Mouse (Mus musculus) intestine, embryonic 16.5 days (tissue): ENCODE measurements around the gene Arf5. TPM values are rescaled to one million over a fixed set of nuclear protein-coding genes. Genes with fewer than 3 reads are reported as not detected.

Experiments
- ATAC-seq: fragments of 200-750 bp; cut with Nextera tagmentation; 2 replicates; pipeline ENCODE4 v1.8.0; 2017; ENCODE audit warnings: moderate TSS enrichment, moderate library complexity
- H3K27ac ChIP-seq: fragments of 300-500 bp; sonication (generic); 2 replicates; pipeline ENCODE4 v1.5.1; 2014; ENCODE audit warnings: mild to moderate bottlenecking, low read length
- H3K27me3 ChIP-seq: fragments of 300-500 bp; sonication (generic); replicated peaks from 2 replicates; pipeline ENCODE4 v1.6.1; 2014; ENCODE audit warnings: low read length, control low read depth, mixed read lengths; ENCODE audit not compliant: control insufficient read depth, insufficient read depth
- H3K36me3 ChIP-seq: fragments of 300-500 bp; sonication (generic); 2 replicates; pipeline ENCODE4 v1.6.1; 2014; ENCODE audit warnings: low read length, control low read depth; ENCODE audit not compliant: control insufficient read depth, insufficient read depth
- H3K4me1 ChIP-seq: fragments of 300-500 bp; sonication (generic); 2 replicates; pipeline ENCODE4 v1.6.1; 2014; ENCODE audit warnings: low read length, control low read depth, mixed read lengths; ENCODE audit not compliant: control insufficient read depth, insufficient read depth
- H3K4me2 ChIP-seq: fragments of 300-500 bp; sonication (generic); 2 replicates; pipeline ENCODE4 v1.6.1; 2014; ENCODE audit warnings: low read depth, low read length, control low read depth
- H3K4me3 ChIP-seq: fragments of 300-500 bp; sonication (generic); 2 replicates; pipeline ENCODE4 v1.5.1; 2014; ENCODE audit warnings: mild to moderate bottlenecking, low read length
- H3K9ac ChIP-seq: fragments of 300-500 bp; sonication (generic); 2 replicates; pipeline ENCODE4 v1.6.1; 2014; ENCODE audit warnings: low read depth, low read length
- H3K9me3 ChIP-seq: fragments of 300-500 bp; sonication (generic); 2 replicates; pipeline ENCODE4 v1.6.1; 2016; ENCODE audit warnings: low read length, control low read depth; ENCODE audit not compliant: control insufficient read depth
- WGBS: fragments of 180-500 bp; shearing (Covaris S2); extraction: QIAGEN DNeasy Blood & Tissue Kit; methylation state at CpG from one replicate; pipeline ENCODE4 v1.1.7; 2014; 5-methylcytosine and 5-hydroxymethylcytosine counted together
- polyA plus RNA-seq: library from polyadenylated mRNA; unstranded; fragments of >200 nt; fragmentation: Nextera tagmentation; extraction: Ambion mirVana; gene quantifications from 2 replicates; pipeline ENCODE4 v1.2.1, GENCODE M21; 2015

Arf5 gene
- polyA plus RNA-seq, 1 experiment from 2014 or later: 273 TPM

DNA sequence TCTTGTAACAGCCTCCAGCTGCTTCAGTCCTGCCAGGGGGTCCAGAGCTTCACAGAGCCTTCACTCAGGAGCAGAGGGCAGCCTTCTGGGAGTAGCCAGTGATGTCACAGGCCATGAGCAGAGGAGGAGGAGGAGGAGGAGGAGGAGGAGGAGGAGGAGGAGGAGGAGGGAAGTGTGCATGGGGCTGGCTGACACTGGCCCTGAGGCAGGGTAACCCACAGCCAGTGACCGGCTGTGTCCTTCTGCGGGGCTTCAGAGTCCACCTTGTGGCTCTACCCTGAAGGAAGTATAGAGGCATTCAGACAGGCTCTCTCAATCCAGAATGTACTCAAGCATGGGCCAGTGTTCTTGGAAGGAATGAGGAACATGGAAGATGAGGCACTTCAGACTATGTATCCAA, 25.9 kb downstream of the Arf5 start, which contains the start of gene Pax4:
TSS of gene Pax4 (minus strand) at position 101 of the 400 bp plus-strand sequence.
- H3K36me3 ChIP-seq: no peaks in the 10 kb centered on the region
- H3K9me3 ChIP-seq: no peaks in the 10 kb centered on the region
- H3K4me1 ChIP-seq: no peaks in the 10 kb centered on the region
- no peak within 1 kb of the TSS for H3K27ac ChIP-seq
- H3K4me2 ChIP-seq: no peak within 1 kb of the TSS
- H3K4me3 ChIP-seq: no peak within 1 kb of the TSS
- no peak for ATAC-seq
- peaks cover 25% of the 10 kb centered on the region for H3K27me3 ChIP-seq
- H3K9ac ChIP-seq: no peak within 1 kb of the TSS
- WGBS: 71% methylated on average over 2 of the region's 2 CpGs

- peaks cover 25% of the 10 kb centered on the region for H3K27me3 ChIP-seq
- WGBS: 15% methylated on average over 5 of the region's 5 CpGs
These were observed 27.1 kb downstream of the Arf5 start for GRCm38 (mm10) chr6:28450481-28450880.

DNA sequence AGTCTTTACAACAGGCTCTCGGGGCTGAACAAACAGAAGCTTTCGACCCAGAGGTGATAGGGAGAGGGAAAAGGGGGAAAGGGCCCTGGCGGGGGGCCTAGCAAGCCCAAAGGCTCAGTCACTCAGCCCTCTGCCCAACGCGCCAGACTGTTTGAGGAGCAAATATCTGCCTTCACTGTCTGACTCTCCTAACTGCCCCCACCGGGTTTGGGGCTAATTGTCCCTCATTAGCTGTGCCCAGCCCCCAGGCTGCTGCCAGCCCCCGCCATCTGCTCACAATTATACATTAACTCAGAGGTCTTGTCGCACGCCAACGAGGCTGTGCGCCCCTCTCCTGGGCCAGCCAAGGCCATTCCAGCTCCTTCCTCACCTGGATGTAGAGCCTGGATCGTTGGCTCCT, 27.6 kb downstream of the Arf5 start:
- no peak overlapping the region for H3K27ac ChIP-seq
- H3K27me3 ChIP-seq: peaks cover 25% of the 10 kb centered on the region
- H3K4me1 ChIP-seq: no peaks in the 10 kb centered on the region
- H3K36me3 ChIP-seq: no peaks in the 10 kb centered on the region
- under 1% methylated on average over 12 of the region's 12 CpGs for WGBS
- no peaks in the 10 kb centered on the region for H3K9me3 ChIP-seq
- no peak overlapping the region for H3K9ac ChIP-seq
- no peak for ATAC-seq
- no peak overlapping the region for H3K4me2 ChIP-seq
- no peak overlapping the region for H3K4me3 ChIP-seq

More at GRCm38 (mm10) chr6:28450481-28450880, 27.1 kb downstream of the Arf5 start:
- no peaks in the 10 kb centered on the region for H3K4me1 ChIP-seq
- no peak overlapping the region for H3K27ac ChIP-seq
- H3K9ac ChIP-seq: no peak overlapping the region
- H3K4me3 ChIP-seq: no peak overlapping the region
- no peaks in the 10 kb centered on the region for H3K9me3 ChIP-seq
- H3K36me3 ChIP-seq: no peaks in the 10 kb centered on the region
- no peak for ATAC-seq
- H3K4me2 ChIP-seq: no peak overlapping the region

DNA sequence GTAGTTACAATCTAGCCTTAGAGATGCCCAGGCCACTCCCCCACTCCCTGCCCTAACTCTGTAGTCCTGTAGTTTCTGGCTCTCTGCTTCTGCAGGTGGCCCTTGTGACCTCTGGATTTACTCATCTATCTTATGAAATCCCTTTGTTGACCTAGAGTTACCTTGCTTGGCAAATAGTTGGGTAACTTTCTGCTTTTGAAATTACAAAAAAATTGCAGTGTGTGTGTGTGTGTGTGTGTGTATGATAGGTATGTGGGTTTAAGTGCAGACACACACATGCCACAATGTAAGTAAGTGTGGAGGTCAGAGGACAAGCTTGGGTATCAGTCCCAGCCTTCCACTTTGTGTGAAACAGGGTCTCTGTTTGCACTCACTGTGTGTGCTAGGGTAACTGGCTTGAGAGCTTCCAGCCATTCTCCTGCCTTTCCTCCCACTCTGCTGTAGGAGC, 35.9 kb downstream of the Arf5 start:
- no peak overlapping the region for H3K27ac ChIP-seq
- no peak overlapping the region for H3K4me3 ChIP-seq
- no peak overlapping the region for H3K4me2 ChIP-seq
- no peaks in the 10 kb centered on the region for H3K4me1 ChIP-seq
- ATAC-seq: no peak
- H3K27me3 ChIP-seq: no peaks in the 10 kb centered on the region
- H3K9ac ChIP-seq: no peak overlapping the region
- H3K36me3 ChIP-seq: no peaks in the 10 kb centered on the region
- H3K9me3 ChIP-seq: no peaks in the 10 kb centered on the region

- ATAC-seq: no peak
- H3K9me3 ChIP-seq: no peaks in the 10 kb centered on the region
- H3K36me3 ChIP-seq: no peaks in the 10 kb centered on the region
- no peak overlapping the region for H3K4me3 ChIP-seq
- H3K4me2 ChIP-seq: no peak overlapping the region
- 8% methylated on average over 5 of the region's 5 CpGs for WGBS
- no peak overlapping the region for H3K9ac ChIP-seq
- H3K4me1 ChIP-seq: no peaks in the 10 kb centered on the region
- H3K27me3 ChIP-seq: no peaks in the 10 kb centered on the region
- H3K27ac ChIP-seq: no peak overlapping the region
These were observed 37.2 kb downstream of the Arf5 start for GRCm38 (mm10) chr6:28460534-28460933.

DNA sequence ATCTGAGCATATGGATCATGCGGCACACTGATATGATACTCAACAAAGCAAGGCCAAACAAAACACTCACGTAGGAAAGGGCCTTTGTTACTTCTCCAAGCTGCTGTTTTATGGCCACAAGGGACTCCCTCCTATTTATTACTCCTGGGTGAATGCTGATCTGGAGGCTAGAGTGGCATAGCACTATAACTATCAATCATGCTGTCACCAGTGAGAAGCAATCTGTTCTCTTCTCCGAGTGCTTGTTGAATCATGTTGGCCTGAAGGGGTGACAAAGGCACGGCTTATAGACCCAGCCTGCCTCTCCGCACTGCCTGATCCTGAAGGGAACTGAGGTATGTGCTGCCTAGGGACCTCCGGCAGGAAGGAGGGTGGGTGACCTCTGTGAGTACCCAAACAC, 41.3 kb downstream of the Arf5 start:
- Histone ChIP-seq H3K27ac (no peak overlapping the region), H3K27me3 (no peaks in the 10 kb centered on the region), H3K4me1 (no peaks in the 10 kb centered on the region), H3K4me2 (peak overlapping the region; percentile 14; the same call in 1 of the 2 replicates), H3K9ac (no peak overlapping the region), H3K36me3 (no peaks in the 10 kb centered on the region), H3K4me3 (no peak overlapping the region), H3K9me3 (no peaks in the 10 kb centered on the region)
- ATAC-seq: peak; percentile 92
- 21% methylated on average over 6 of the region's 6 CpGs for whole genome bisulfite sequencing

- H3K27me3 ChIP-seq: no peaks in the 10 kb centered on the region
- H3K9ac ChIP-seq: no peak overlapping the region
- no peak overlapping the region for H3K4me3 ChIP-seq
- no peaks in the 10 kb centered on the region for H3K9me3 ChIP-seq
- peak; percentile 77 for ATAC-seq
- no peak overlapping the region for H3K4me2 ChIP-seq
- no peaks in the 10 kb centered on the region for H3K4me1 ChIP-seq
- WGBS: 58% methylated on average over 4 of the region's 4 CpGs
- H3K27ac ChIP-seq: no peak overlapping the region
- H3K36me3 ChIP-seq: no peaks in the 10 kb centered on the region
These were observed 46.8 kb downstream of the Arf5 start for GRCm38 (mm10) chr6:28470017-28470602.

GRCm38 (mm10) chr6:28470621-28471020, 47.3 kb downstream of the Arf5 start:
- no peak overlapping the region for H3K4me3 ChIP-seq
- no peaks in the 10 kb centered on the region for H3K9me3 ChIP-seq
- H3K9ac ChIP-seq: no peak overlapping the region
- ATAC-seq: no peak
- H3K4me1 ChIP-seq: no peaks in the 10 kb centered on the region
- 80% methylated on average over 5 of the region's 5 CpGs for WGBS
- H3K27me3 ChIP-seq: no peaks in the 10 kb centered on the region
- no peaks in the 10 kb centered on the region for H3K36me3 ChIP-seq
- no peak overlapping the region for H3K27ac ChIP-seq
- no peak overlapping the region for H3K4me2 ChIP-seq

DNA sequence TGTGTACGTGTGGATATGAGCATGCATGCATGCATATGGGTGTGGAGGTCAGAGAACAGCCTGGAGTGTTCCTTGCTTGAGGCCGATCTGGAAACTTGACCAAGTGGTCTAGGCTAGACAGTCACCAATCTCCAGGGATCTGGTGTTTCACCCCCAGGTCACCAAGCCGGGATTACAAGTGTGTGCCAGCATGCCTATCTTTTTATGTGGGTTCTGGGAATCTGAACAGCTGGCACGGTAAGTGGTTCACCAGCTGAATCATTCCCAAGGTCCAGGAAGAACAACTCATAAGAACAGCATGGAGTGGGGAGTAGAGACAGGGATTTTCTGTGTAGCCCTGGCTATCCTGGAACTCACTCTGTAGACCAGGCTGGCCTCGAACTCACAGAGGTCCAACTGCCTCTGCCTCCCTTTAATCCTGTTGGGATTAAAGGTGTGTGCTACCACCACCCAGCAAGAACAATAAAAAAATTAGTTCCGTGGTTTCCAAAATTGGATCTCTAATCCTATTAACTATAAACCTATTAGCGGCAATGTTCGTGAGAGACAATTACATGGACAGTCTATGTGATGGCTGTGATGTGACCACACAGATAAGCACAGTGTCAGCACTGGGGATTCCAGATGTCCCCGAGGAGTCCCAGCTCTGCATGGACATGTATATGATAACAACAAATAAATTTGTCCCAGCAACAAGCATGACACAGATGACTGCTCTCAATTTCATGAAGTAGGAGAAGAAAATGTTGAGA, 48.1 kb downstream of the Arf5 start:
- Histone ChIP-seq H3K4me3 (no peak overlapping the region), H3K9ac (no peak overlapping the region), H3K27me3 (no peaks in the 10 kb centered on the region), H3K4me2 (no peak overlapping the region), H3K27ac (no peak overlapping the region), H3K36me3 (no peaks in the 10 kb centered on the region), H3K9me3 (no peaks in the 10 kb centered on the region), H3K4me1 (no peaks in the 10 kb centered on the region)
- no peak for ATAC-seq
- WGBS: 85% methylated on average over 9 of the region's 9 CpGs
